Mouse (Mus musculus) adrenal gland, postnatal 0 days (tissue): ENCODE data around the gene Coq8a. TPM values are rescaled to one million over a fixed set of nuclear protein-coding genes. Genes with fewer than 3 reads are reported as not detected.

Experiments used
- polyA plus RNA-seq: library from polyadenylated mRNA; unstranded; fragments of >200 nt; fragmentation: Nextera tagmentation; extraction: Ambion mirVana; gene quantifications from 2 replicates; pipeline ENCODE4 v1.2.1, GENCODE M21; 2015

The Coq8a gene
- 41.9 and 105 TPM in 2 replicates for polyA plus RNA-seq

GRCm38 (mm10) chr1:180198959-180199714, at the start of gene Coq8a:
Gene Coq8a, minus strand, starts transcription at chr1:180199602.

Other genes starting within 250 kb of the Coq8a start
- gene Cdc42bpa, start 239.1 kb downstream of the Coq8a start, polyA plus RNA-seq: 9.9 and 13.1 TPM in 2 replicates
- gene Psen2, start 63.8 kb upstream of the Coq8a start, polyA plus RNA-seq: 21.6 and 43.9 TPM in 2 replicates
- 3.4 and 5.2 TPM in 2 replicates for gene Itpkb, start 130.9 kb upstream of the Coq8a start, polyA plus RNA-seq